Mouse (Mus musculus) thymus, postnatal 4 days (tissue): ENCODE data around the gene Gm11238.
"Not testable (repeated sequence)": the region's sequence is repeated elsewhere in the genome, so short reads cannot be mapped to it uniquely, and the experiment has no call there.

ENCODE experiments used
- DNase-seq: peaks from one replicate; pipeline ENCODE4 v3.0.0; 2021

The Gm11238 gene

GRCm38 (mm10) chr4:73607581-73607980 is at the start of gene Gm11238:
Gene Gm11238 (plus strand): TSS chr4:73607881.
- DNase-seq, result not testable (repeated sequence)

GRCm38 (mm10) chr4:73599248-73599647 is 8.4 kb upstream of the Gm11238 start:
- DNase-seq, result no peak

- DNase-seq, result not testable (repeated sequence)
Measured at GRCm38 (mm10) chr4:73622684-73623083, 15.0 kb downstream of the Gm11238 start, which contains the start of gene Gm11237. Gene Gm11237 (plus strand): TSS chr4:73622984.

- DNase-seq, result not testable (repeated sequence)
Measured at GRCm38 (mm10) chr4:73637821-73638220, 30.1 kb downstream of the Gm11238 start, which contains the start of gene Gm11236. Gene Gm11236 (plus strand): TSS chr4:73638121.

DNA sequence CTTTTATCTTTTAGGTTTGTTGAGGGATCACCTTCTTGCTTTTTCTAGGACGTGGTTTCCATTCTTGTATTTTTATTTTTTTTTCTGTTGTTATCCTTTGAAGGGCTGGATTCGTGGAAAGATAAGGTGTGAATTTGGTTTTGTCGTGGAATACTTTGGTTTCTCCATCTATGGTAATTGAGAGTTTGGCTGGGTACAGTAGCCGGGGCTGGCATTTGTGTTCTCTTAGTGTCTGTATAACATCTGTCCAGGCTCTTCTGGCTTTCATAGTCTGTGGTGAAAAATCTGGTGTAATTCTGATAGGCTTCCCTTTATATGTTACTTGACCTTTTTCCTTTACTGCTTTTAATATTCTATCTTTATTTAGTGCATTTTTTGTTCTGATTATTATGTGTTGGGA is 54.2 kb downstream of the Gm11238 start:
- not testable (repeated sequence) for DNase-seq

DNA sequence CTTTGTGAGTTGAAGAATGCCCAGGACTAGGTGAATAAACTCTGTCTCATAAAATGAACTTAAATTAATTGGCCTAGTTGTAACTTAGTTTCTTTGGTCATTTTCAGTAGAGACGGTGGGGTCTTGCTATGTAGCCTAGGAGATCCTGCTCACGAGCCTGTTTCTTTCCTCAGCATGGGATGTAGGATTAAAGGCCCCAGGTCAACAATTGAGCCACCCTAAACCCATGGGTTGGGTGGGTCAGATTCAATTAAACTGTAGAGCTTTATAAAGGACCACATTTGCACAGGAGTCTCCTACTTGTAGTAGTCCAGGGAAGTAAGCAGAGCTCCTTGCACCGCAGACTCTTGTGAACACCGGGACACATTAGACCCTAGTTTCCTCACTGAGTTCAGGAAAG is 60.4 kb downstream of the Gm11238 start, which contains the start of gene Gm11239:
Gene Gm11239 (plus strand): TSS at position 301 of the 400 bp plus-strand sequence.
- not testable (repeated sequence) for DNase-seq

DNA sequence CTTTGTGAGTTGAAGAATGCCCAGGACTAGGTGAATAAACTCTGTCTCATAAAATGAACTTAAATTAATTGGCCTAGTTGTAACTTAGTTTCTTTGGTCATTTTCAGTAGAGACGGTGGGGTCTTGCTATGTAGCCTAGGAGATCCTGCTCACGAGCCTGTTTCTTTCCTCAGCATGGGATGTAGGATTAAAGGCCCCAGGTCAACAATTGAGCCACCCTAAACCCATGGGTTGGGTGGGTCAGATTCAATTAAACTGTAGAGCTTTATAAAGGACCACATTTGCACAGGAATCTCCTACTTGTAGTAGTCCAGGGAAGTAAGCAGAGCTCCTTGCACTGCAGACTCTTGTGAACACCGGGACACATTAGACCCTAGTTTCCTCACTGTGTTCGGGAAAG is 75.5 kb downstream of the Gm11238 start, which contains the start of gene Gm428:
Gene Gm428 (plus strand): TSS at position 301 of the 400 bp plus-strand sequence.
- not testable (repeated sequence) for DNase-seq
